Mouse (Mus musculus) right cerebral cortex, postnatal 10 days (tissue): ENCODE data around the gene Gas2l2.

Experiments
- DNase-seq, 2 experiments: peaks; one replicate each; pipeline ENCODE4 v3.0.0; 2021; ENCODE audit warnings: low spot score in 2 of 2

Gene Gas2l2

GRCm38 (mm10) chr11:83397626-83398025, 31.6 kb downstream of the Gas2l2 start:
- no peak for DNase-seq

GRCm38 (mm10) chr11:83394802-83395439, 34.3 kb downstream of the Gas2l2 start:
- peak; percentile 46 to 62 for DNase-seq

GRCm38 (mm10) chr11:83393062-83393461, 36.2 kb downstream of the Gas2l2 start:
- no peak for DNase-seq

GRCm38 (mm10) chr11:83383532-83383887, 45.7 kb downstream of the Gas2l2 start:
- DNase-seq: no peak

GRCm38 (mm10) chr11:83382876-83383531, 46.3 kb downstream of the Gas2l2 start:
- DNase-seq: no peak

GRCm38 (mm10) chr11:83379745-83380341, 49.4 kb downstream of the Gas2l2 start:
- DNase-seq: no peak
